Mouse (Mus musculus) heart, embryonic 13.5 days (tissue): ENCODE results near the gene Ptpru. TPM values are rescaled to one million over a fixed set of nuclear protein-coding genes. Genes with fewer than 3 reads are reported as not detected.
A peak's percentile ranks its signal among the peaks of the same experiment; 100 is the strongest.

ENCODE experiments used
- ATAC-seq: fragments of 200-750 bp; cut with Nextera tagmentation; 2 replicates; pipeline ENCODE4 v1.8.0; 2017; ENCODE audit warnings: moderate TSS enrichment; ENCODE audit not compliant: insufficient number of reproducible peaks, low FRiP score, low TSS enrichment; ENCODE audit errors: extremely low read depth
- H3K27ac ChIP-seq: fragments of 300-500 bp; sonication (generic); replicated peaks from 2 replicates; pipeline ENCODE4 v1.5.1; 2015; ENCODE audit warnings: moderate library complexity, mild to moderate bottlenecking, inconsistent platforms
- H3K27me3 ChIP-seq: fragments of 300-500 bp; sonication (generic); replicated peaks from 2 replicates; pipeline ENCODE4 v1.6.1; 2015; ENCODE audit warnings: mild to moderate bottlenecking, inconsistent platforms
- H3K36me3 ChIP-seq: fragments of 300-500 bp; sonication (generic); 2 replicates; pipeline ENCODE4 v1.6.1; 2015; ENCODE audit warnings: mild to moderate bottlenecking, inconsistent platforms
- H3K4me1 ChIP-seq: fragments of 300-500 bp; sonication (generic); 2 replicates; pipeline ENCODE4 v1.6.1; 2015; ENCODE audit warnings: inconsistent platforms
- H3K4me2 ChIP-seq: fragments of 300-500 bp; sonication (generic); 2 replicates; pipeline ENCODE4 v1.6.1; 2015; ENCODE audit warnings: inconsistent platforms, mild to moderate bottlenecking, moderate library complexity
- H3K4me3 ChIP-seq: fragments of 300-500 bp; sonication (generic); 2 replicates; pipeline ENCODE4 v1.5.1; 2015; ENCODE audit warnings: moderate library complexity, mild to moderate bottlenecking, inconsistent platforms
- H3K9ac ChIP-seq: fragments of 300-500 bp; sonication (generic); 2 replicates; pipeline ENCODE4 v1.6.1; 2015; ENCODE audit warnings: inconsistent platforms, mild to moderate bottlenecking, moderate library complexity
- H3K9me3 ChIP-seq: fragments of 300-500 bp; sonication (generic); 2 replicates; pipeline ENCODE4 v1.6.1; 2016; ENCODE audit warnings: inconsistent platforms
- WGBS: fragments of 180-500 bp; shearing (Covaris S2); methylation state at CpG from one replicate; pipeline ENCODE4 v1.1.7; 2015; ENCODE audit warnings: mixed read lengths; 5-methylcytosine and 5-hydroxymethylcytosine counted together
- polyA plus RNA-seq: library from polyadenylated mRNA; unstranded; fragments of >200 nt; fragmentation: Nextera tagmentation; extraction: Ambion mirVana; gene quantifications from 2 replicates; pipeline ENCODE4 v1.2.1, GENCODE M21; 2015

The Ptpru gene
- 1.7 and 2.2 TPM in 2 replicates for polyA plus RNA-seq

DNA sequence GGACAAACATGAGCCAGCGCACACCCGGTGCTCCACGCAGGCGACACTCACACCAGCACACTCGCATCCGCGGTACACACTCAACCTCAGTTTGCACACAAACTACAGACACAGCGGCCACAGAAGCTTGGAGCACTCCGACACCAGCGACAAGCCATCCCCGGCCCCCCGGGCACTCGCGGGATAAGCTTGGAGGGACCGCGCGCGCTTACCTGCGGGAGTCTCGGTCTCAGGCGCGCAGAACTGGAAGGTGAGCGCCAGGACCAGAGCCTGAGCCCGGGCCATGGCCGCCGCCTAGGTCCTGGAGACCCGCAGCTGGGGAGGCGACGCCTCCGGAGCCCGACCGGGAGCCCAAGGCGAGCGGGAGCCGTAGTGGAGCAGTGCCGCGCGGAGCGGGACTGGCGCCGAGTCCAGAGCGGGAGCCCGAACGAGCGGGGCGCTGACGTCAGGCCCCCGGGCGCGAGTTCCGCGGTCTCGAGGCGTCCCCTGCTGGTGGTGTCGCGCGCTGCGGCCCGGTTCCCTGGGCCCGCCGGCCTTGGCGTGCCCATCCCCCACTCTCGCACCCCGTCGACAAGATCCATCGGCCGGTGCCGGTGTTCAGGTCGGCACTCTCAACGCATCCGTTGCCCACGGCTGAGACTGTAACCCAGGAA, at the start of gene Ptpru:
TSS of gene Ptpru (minus strand) at position 417 of the 653 bp plus-strand sequence.
- Histone ChIP-seq H3K9me3 (no peaks in the 10 kb centered on the region), H3K4me1 (peaks cover 26% of the 10 kb centered on the region), H3K27ac (no peak within 1 kb of the TSS), H3K36me3 (no peaks in the 10 kb centered on the region), H3K4me2 (peak within 1 kb of the TSS; percentile 100), H3K9ac (peak within 1 kb of the TSS; percentile 85), H3K27me3 (peaks cover 87% of the 10 kb centered on the region), H3K4me3 (peak within 1 kb of the TSS; percentile 70)
- peak; percentile 63; the same call in 1 of the 2 replicates for ATAC-seq
- WGBS: under 1% methylated on average over 72 of the region's 72 CpGs

GRCm38 (mm10) chr4:131885376-131885775, 47.3 kb upstream of the Ptpru start:
- Histone ChIP-seq H3K9me3 (no peaks in the 10 kb centered on the region), H3K36me3 (peaks cover 43% of the 10 kb centered on the region), H3K27ac (no peak overlapping the region), H3K4me1 (peaks cover 81% of the 10 kb centered on the region), H3K4me2 (no peak overlapping the region), H3K4me3 (no peak overlapping the region), H3K9ac (no peak overlapping the region), H3K27me3 (no peaks in the 10 kb centered on the region)
- ATAC-seq: no peak
- 71% methylated on average over 6 of the region's 6 CpGs for WGBS

DNA sequence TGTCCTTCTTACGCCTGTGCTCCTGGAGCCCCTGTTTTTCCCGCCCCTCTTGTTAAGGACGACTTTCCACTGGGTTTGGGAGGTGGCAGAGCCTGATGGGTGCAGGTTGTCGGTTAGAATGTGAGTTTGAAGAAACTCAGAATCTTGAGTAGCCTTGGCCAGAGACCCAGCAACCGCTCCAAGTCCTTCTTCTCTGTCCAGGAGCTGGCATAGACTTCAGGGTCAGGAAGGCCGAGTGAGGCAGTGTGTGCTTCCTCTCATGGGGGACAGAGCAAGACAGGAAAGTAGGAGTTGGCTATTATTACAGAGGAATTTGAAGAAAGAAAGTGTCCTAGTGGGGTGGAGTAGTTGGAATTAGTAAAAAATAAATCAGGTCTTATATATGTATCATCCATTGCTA, 45.5 kb upstream of the Ptpru start:
- no peaks in the 10 kb centered on the region for H3K27me3 ChIP-seq
- H3K27ac ChIP-seq: no peak overlapping the region
- H3K36me3 ChIP-seq: peaks cover 34% of the 10 kb centered on the region
- ATAC-seq: no peak
- 0 out of 2 replicates have a peak overlapping the region, but pooled peaks have one; percentile 10 for H3K9ac ChIP-seq
- no peak overlapping the region for H3K4me3 ChIP-seq
- no peaks in the 10 kb centered on the region for H3K9me3 ChIP-seq
- no peak overlapping the region for H3K4me2 ChIP-seq
- peaks cover 83% of the 10 kb centered on the region for H3K4me1 ChIP-seq
- 61% methylated on average over 6 of the region's 6 CpGs for WGBS

GRCm38 (mm10) chr4:131881306-131881705, 43.2 kb upstream of the Ptpru start:
- peaks cover 91% of the 10 kb centered on the region for H3K4me1 ChIP-seq
- H3K4me3 ChIP-seq: no peak overlapping the region
- no peak overlapping the region for H3K4me2 ChIP-seq
- 0 out of 2 replicates have a peak overlapping the region, but pooled peaks have one; percentile 5 for H3K27ac ChIP-seq
- 84% methylated on average over 7 of the region's 7 CpGs for WGBS
- no peaks in the 10 kb centered on the region for H3K9me3 ChIP-seq
- ATAC-seq: no peak
- H3K36me3 ChIP-seq: peaks cover 19% of the 10 kb centered on the region
- no peaks in the 10 kb centered on the region for H3K27me3 ChIP-seq
- H3K9ac ChIP-seq: 0 out of 2 replicates have a peak overlapping the region, but pooled peaks have one; percentile 26

DNA sequence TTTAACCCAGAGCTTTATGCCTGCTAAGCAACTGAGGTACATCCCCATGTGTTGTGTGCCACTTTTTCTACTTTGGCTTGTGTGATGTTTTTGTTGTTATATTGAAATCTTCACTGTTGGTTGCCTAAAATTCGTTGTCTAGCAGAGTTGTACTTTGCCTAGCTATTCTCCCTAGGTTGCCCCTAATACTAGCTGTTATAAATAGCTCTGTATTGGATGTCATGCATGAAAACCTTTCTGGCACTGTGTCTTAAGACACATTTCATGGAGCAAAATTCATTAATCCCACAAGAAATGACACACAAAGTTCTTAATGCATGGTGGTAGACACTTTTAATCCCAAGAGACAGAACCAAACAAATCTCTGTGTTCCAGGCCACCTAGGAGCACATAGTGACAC, 41.6 kb upstream of the Ptpru start:
- Histone ChIP-seq H3K4me1 (peaks cover 92% of the 10 kb centered on the region), H3K9ac (0 out of 2 replicates have a peak overlapping the region, but pooled peaks have one; percentile 25)

GRCm38 (mm10) chr4:131876836-131877235, 38.7 kb upstream of the Ptpru start:
- Histone ChIP-seq H3K4me1 (peaks cover 73% of the 10 kb centered on the region), H3K27me3 (no peaks in the 10 kb centered on the region)
- 64% methylated on average over 2 of the region's 2 CpGs for WGBS

More for the DNA sequence above, 41.6 kb upstream of the Ptpru start:
- Histone ChIP-seq H3K27ac (peak overlapping the region; percentile 4; the same call in 1 of the 2 replicates), H3K36me3 (peaks cover 3% of the 10 kb centered on the region; the same call in 1 of the 2 replicates), H3K27me3 (no peaks in the 10 kb centered on the region), H3K4me2 (no peak overlapping the region), H3K4me3 (no peak overlapping the region), H3K9me3 (no peaks in the 10 kb centered on the region)
- 80% methylated on average over 1 of the region's 1 CpGs for WGBS
- ATAC-seq: no peak

GRCm38 (mm10) chr4:131875242-131875641, 37.2 kb upstream of the Ptpru start:
- Histone ChIP-seq H3K4me3 (peak overlapping the region; percentile 100), H3K27me3 (no peaks in the 10 kb centered on the region), H3K9ac (peak overlapping the region; percentile 100), H3K27ac (no peak overlapping the region), H3K9me3 (no peaks in the 10 kb centered on the region), H3K4me1 (peaks cover 59% of the 10 kb centered on the region), H3K4me2 (peak overlapping the region; percentile 98), H3K36me3 (no peaks in the 10 kb centered on the region)
- WGBS: 41% methylated on average over 3 of the region's 3 CpGs
- no peak for ATAC-seq

More at GRCm38 (mm10) chr4:131876836-131877235, 38.7 kb upstream of the Ptpru start:
- Histone ChIP-seq H3K36me3 (no peaks in the 10 kb centered on the region), H3K4me3 (no peak overlapping the region), H3K4me2 (peak overlapping the region; percentile 98), H3K9me3 (no peaks in the 10 kb centered on the region), H3K9ac (peak overlapping the region; percentile 65), H3K27ac (no peak overlapping the region)
- ATAC-seq: no peak

- peak overlapping the region; percentile 100 for H3K9ac ChIP-seq
- H3K27ac ChIP-seq: peak overlapping the region; percentile 100
- no peak for ATAC-seq
- H3K9me3 ChIP-seq: no peaks in the 10 kb centered on the region
- peaks cover 57% of the 10 kb centered on the region for H3K4me1 ChIP-seq
- 3% methylated on average over 11 of the region's 11 CpGs for WGBS
- H3K4me3 ChIP-seq: peak overlapping the region; percentile 100
- H3K4me2 ChIP-seq: peak overlapping the region; percentile 98
- no peaks in the 10 kb centered on the region for H3K36me3 ChIP-seq
- no peaks in the 10 kb centered on the region for H3K27me3 ChIP-seq
Observed at GRCm38 (mm10) chr4:131874567-131874966, 36.5 kb upstream of the Ptpru start.

GRCm38 (mm10) chr4:131874169-131874536, 36.1 kb upstream of the Ptpru start:
- Histone ChIP-seq H3K4me3 (peak overlapping the region; percentile 100), H3K27ac (peak overlapping the region; percentile 100), H3K4me1 (peaks cover 55% of the 10 kb centered on the region), H3K27me3 (no peaks in the 10 kb centered on the region), H3K4me2 (peak overlapping the region; percentile 98), H3K9ac (peak overlapping the region; percentile 100), H3K36me3 (no peaks in the 10 kb centered on the region), H3K9me3 (no peaks in the 10 kb centered on the region)
- no peak for ATAC-seq
- WGBS: 0% methylated on average over 20 of the region's 20 CpGs

GRCm38 (mm10) chr4:131873293-131874168, 35.4 kb upstream of the Ptpru start, which contains the start of gene Srsf4:
TSS of gene Srsf4 (plus strand) at chr4:131873617.
- ATAC-seq: peak; percentile 96
- Histone ChIP-seq H3K9me3 (no peaks in the 10 kb centered on the region), H3K4me1 (peaks cover 50% of the 10 kb centered on the region), H3K4me3 (peak within 1 kb of the TSS; percentile 100), H3K36me3 (peaks cover under 1% of the 10 kb centered on the region; the same call in 1 of the 2 replicates), H3K27ac (peak within 1 kb of the TSS; percentile 100), H3K4me2 (peak within 1 kb of the TSS; percentile 98), H3K9ac (peak within 1 kb of the TSS; percentile 100), H3K27me3 (no peaks in the 10 kb centered on the region)
- WGBS: 1% methylated on average over 84 of the region's 116 CpGs

DNA sequence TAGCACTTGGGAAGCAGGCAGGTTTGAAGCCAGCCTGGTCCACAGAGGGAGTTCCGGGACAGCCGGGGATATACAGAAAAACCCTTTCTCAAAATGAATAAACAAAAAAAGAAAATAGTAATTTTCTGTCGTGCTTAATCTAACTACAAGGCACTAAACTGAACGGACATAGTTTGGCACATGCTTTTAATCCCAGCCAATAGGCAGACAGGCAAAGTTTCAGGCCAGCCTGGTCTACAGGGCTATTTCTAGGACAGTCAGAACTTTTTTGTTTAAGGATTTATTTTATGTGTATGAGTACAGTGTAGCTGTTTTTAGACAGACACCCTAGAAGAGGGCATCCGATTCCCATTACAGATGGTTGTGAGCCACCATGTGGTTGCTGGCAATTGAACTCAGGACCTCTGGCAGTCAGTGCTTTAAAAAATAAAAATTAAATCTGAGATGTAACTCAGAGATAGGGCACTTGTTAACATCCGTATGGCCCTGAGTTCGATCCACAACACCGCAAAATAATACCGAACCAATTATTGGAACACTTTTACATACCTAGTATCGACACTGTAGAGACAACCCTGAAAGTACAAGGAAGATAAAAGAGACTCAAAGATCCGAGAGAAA, 34.7 kb upstream of the Ptpru start:
- Histone ChIP-seq H3K27me3 (no peaks in the 10 kb centered on the region), H3K9ac (peak overlapping the region; percentile 90), H3K4me1 (peaks cover 43% of the 10 kb centered on the region), H3K36me3 (peaks cover 8% of the 10 kb centered on the region; the same call in 1 of the 2 replicates), H3K27ac (peak overlapping the region; percentile 82), H3K9me3 (no peaks in the 10 kb centered on the region), H3K4me3 (peak overlapping the region; percentile 100), H3K4me2 (peak overlapping the region; percentile 98)
- no peak for ATAC-seq
- WGBS: 14% methylated on average over 11 of the region's 11 CpGs
